Mouse (Mus musculus) splenic B cell, adult 2 months (primary cell): ENCODE results near the gene Duox2.
"Not testable (repeated sequence)": the region's sequence is repeated elsewhere in the genome, so short reads cannot be mapped to it uniquely, and the experiment has no call there.

Experiments
- DNase-seq: peaks from one replicate; pipeline ENCODE4 v3.0.0-alpha.2; 2011; ENCODE audit warnings: low read depth, low spot score
- H3K27me3 ChIP-seq: 2 replicates; pipeline ENCODE4 v1.6.1; 2012; ENCODE audit warnings: mild to moderate bottlenecking, low read length, moderate library complexity, mixed read lengths; ENCODE audit not compliant: control insufficient read depth, poor library complexity, insufficient read depth, severe bottlenecking
- H3K36me3 ChIP-seq: 2 replicates; pipeline ENCODE4 v1.6.1; 2012; ENCODE audit warnings: mild to moderate bottlenecking, low read length, moderate library complexity, mixed read lengths; ENCODE audit not compliant: control insufficient read depth, poor library complexity, insufficient read depth, severe bottlenecking

Duox2 gene

DNA sequence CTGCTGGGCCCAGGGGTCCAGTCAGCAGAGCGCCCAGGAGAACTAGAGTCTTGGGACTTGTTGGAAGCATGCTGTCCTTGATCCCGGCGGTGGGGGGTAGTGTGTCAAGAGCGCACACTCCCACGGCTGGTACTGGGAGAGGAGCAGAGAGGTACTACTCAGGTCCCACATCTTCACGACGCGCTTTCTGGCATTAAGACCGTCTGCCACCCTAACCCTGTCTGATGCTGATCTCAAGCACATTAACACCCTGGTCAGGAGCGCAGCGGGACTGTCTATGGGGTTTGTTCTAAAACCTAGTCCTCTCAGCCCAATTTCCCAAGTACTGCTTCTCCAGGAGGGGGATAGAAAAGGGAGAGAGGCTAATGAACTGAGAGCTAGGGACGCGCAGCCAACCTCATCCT is at the start of gene Duox2:
Gene Duox2 (minus strand): TSS at position 354 of the 404 bp plus-strand sequence.
- H3K36me3 ChIP-seq = no peaks in the 10 kb centered on the region
- DNase-seq = peak; percentile 4
- H3K27me3 ChIP-seq = peaks cover 2% of the 10 kb centered on the region; the same call in 1 of the 2 replicates

DNA sequence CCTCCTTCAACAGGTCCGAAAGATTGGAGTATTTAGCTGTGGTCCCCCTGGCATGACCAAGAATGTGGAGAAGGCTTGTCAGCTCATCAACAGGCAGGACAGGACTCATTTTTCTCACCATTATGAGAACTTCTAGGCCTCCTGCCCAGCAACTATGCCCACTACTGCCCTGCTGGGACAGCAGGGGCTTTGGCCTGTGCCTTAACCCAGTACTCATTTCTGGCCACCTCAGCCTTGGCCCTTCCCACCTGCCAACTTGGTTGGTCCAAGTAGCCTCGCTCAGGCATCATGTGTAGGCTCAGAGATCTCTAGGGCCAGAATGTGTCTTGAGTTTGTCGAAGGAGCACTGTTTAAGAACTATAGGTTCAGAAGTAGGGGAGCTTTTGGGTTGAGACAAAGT is 49.0 kb upstream of the Duox2 start:
- no peak for DNase-seq
- Histone ChIP-seq H3K36me3 (no peaks in the 10 kb centered on the region), H3K27me3 (no peaks in the 10 kb centered on the region)

DNA sequence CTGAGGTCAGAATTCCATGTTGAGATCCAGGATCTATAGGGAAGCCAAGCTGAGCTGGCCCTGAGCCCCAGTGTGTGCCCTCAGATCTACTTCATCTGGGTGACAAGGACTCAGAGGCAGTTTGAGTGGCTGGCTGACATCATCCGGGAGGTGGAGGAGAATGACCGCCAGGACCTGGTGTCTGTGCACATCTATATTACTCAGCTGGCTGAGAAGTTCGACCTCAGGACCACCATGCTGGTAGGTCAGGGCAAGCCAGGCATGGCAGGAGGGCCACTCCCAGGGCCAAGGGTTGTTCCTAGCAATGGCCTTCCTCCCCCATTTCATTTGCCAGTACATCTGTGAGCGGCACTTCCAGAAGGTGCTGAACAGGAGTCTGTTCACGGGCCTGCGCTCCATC is 47.9 kb upstream of the Duox2 start:
- H3K27me3 ChIP-seq, DNase-seq, H3K36me3 ChIP-seq: not testable (repeated sequence)

DNA sequence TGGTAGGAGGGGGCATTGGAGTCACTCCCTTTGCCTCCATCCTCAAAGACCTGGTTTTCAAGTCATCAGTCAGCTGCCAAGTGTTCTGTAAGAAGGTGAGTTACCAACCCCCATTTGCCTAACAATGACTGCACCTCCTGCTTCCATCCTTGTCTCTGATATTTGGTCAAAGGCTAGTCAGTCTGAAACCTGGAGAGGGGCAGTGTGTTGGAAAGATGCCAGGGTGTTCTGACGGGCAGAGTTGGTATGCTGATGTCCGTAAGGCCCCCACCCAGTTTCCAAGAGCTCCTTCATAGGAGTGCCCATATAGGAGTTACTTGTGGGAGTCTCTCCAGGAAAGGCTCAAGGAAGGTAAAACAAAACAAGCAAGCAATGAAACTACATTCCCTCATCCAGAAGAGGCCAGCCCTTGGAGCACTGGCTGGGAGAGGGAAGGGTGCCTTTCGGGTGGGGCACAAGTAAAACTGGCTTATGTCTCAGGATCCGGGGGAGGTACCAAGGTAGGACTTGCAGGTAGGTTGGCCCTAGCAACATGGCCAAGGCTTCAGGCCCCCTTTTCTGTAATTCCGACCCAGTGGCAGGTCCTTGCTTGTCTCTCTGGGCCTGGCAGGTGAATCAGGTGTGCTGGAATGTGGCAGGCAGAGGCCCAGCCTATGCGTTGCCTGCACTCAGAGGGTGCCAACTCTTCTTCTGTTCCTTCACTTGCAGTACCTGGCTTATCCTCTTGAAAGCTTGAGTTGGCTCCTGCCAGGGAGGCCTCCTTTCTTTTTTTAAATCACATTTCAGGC is 47.1 kb upstream of the Duox2 start:
- Histone ChIP-seq H3K27me3 (no peaks in the 10 kb centered on the region), H3K36me3 (no peaks in the 10 kb centered on the region)
- DNase-seq = no peak

DNA sequence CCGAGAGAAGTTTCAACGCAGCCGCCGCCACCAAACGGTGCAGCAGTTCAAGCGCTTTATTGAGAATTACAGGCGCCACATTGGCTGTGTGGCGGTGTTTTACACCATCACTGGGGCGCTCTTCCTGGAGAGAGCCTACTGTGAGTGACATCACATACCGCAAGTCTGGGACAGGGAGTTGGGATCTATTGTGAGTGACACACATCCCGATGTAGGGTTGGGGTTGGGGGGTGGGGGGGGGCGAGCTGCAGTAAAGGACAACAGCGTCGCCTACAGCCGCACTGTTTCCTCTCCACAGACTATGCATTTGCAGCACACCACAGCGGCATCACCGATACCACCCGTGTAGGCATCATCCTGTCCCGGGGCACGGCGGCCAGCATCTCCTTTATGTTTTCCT is 39.0 kb upstream of the Duox2 start:
- no peaks in the 10 kb centered on the region for H3K36me3 ChIP-seq
- DNase-seq = no peak
- H3K27me3 ChIP-seq = no peaks in the 10 kb centered on the region

DNA sequence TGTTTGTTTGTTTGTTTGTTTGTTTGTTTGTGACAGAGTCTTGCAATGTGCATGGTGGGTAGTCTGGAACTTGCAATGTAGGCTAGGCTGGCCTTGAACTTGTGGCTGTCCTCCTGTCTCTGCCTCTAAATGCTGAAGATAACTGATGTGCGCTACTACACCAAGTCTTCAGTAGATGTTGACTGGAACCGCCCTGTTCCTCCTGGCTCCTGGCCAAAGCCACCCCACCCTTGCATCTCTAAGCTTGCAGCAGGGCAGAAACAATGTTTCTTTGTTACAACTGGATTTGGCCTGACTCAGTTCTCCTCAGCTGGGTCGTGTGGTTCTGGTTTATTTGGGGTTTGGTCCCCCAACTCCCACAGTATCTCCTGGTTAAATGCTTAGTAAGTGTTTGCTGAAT is 35.9 kb upstream of the Duox2 start:
- no peaks in the 10 kb centered on the region for H3K36me3 ChIP-seq
- no peaks in the 10 kb centered on the region for H3K27me3 ChIP-seq
- DNase-seq = no peak

DNA sequence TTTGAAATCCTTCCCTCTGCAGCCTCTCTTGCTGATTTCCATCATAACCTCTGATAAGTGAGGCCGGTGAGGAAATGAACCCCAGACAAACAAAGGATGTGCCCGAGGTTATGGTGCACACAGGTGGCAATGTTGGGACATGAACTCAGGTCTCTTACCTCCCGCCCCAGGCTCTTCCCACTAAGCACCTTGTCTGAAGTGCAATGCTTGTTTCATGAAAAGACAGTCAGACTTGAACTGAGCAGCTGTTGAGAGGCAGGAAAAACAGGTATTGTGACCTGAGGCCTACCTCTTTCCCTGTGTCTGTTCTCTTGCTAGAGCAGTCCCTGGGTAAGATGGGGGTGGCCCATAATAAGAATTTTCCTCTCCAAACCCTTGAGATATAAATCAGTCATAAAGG is 34.0 kb upstream of the Duox2 start:
- no peak for DNase-seq
- H3K27me3 ChIP-seq = no peaks in the 10 kb centered on the region
- no peaks in the 10 kb centered on the region for H3K36me3 ChIP-seq

DNA sequence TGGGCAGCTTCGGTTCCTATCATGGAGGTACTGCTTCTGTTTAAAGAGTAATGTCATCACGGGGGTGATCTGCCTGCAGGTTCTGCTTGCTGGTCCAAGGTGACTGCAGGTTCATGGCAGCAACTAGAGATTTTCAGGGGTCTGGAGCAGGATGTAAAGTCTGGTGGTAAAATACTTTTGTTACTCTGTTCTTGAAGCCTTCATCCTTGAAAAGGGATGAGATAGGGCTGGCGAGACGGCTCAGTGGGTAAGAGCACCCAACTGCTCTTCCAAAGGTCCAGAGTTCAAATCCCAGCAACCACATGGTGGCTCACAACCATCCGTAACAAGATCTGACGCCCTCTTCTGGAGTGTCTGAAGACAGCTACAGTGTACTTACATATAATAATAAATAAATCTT is 32.1 kb upstream of the Duox2 start:
- not testable (repeated sequence) for H3K27me3 ChIP-seq, DNase-seq, H3K36me3 ChIP-seq

DNA sequence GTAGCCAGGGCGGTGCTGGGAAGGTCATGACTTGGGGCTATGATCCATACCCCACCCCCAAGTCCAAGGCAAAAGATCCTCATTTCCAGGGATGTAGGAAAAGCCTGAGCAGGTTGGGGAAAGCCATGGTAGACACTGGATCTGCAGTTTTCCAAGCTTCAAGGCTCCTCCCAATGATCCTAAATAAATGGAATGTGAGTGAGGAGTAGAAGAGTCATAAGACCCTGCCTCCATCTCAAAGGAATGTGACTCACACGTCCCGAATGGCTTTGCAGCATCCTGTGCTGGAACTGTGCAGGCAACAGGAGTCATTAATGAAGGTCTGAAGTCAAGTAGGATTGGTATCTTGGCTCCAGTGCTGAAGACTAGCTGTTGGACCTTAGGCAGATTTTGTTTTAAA is 29.7 kb upstream of the Duox2 start:
- H3K27me3 ChIP-seq = no peaks in the 10 kb centered on the region
- no peak for DNase-seq
- no peaks in the 10 kb centered on the region for H3K36me3 ChIP-seq

DNA sequence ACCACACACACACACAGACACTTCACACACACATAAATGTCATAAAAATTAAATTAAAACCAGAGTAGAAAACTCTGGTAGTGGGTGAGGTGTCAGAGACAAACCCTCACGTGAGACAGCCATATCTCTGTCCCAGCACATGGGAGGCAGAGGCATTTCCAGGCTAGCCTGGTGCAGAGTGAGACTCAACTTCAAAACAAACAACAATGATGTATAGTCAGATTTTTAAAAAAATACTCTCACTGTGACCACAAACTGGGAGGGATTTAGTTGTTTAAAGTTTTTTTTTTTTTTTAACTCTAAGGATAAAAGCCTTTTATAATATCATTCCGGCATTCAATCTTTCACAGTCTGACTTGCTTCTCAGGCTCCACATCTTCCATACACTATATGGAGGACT is 27.1 kb upstream of the Duox2 start:
- Histone ChIP-seq H3K27me3 (no peaks in the 10 kb centered on the region; the same call in none of the 2 replicates), H3K36me3 (no peaks in the 10 kb centered on the region)
- DNase-seq = no peak

DNA sequence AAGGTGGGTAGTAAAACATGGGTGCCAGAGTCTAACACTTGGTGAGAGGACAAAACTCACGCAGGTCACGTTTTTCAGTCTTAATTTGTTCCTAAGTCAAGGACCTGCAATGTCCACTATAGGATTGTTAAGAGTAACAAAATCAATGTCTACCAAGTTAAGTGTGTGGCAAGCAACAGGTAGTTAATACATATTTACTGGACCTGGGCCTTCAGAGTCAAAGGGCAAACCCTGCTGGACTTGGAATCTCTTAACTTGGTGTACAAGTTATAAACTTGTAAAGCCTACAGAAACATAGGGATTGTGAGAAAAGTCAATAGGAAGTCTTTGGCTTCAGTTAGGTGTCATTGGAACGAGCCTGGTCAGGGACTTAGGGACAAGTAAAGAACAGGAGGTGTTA is 26.3 kb upstream of the Duox2 start:
- Histone ChIP-seq H3K36me3 (no peaks in the 10 kb centered on the region), H3K27me3 (no peaks in the 10 kb centered on the region; the same call in none of the 2 replicates)
- no peak for DNase-seq

DNA sequence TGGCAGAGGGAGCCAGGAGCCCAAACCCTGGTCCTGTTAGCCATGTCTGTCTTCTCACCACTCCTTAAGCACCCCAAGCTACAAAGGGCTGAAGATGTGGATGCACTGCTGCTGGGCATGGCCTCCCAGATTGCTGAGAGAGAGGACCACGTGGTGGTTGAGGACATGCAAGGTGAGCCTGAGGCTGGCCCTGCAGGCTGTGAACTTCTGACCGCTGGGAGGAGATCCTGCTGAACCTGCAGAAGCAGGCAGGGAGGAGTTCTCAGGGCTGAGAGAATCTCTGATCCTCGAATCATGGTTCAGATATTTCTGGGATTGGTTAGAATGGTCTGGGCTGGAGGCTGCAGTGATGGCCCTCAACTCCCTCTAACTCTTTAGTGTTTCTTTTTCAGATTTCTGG is 25.7 kb upstream of the Duox2 start:
- DNase-seq = no peak

DNA sequence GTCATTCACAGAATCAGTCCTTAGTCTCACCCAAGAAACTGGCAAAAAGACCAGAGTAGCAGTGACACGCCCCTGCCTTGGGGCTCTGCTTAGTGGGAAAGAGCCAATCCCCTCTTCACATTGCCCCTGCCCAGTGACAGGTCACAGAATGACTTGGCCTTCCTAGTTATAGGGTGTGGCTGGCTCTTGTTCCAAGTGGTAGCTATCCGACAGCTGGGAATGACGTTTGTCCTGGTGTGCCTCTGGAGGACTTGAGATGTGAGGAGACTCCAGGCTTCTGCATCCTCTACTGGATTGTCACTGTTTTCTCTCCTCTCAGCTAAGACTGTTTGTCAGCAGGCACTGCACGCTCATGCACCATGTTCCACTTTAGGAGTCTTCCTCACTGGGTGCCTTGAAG is 19.1 kb upstream of the Duox2 start:
- Histone ChIP-seq H3K27me3 (no peaks in the 10 kb centered on the region; the same call in 1 of the 2 replicates), H3K36me3 (no peaks in the 10 kb centered on the region)
- no peak for DNase-seq

More for the DNA sequence above, 25.7 kb upstream of the Duox2 start:
- Histone ChIP-seq H3K36me3 (no peaks in the 10 kb centered on the region), H3K27me3 (no peaks in the 10 kb centered on the region; the same call in none of the 2 replicates)

DNA sequence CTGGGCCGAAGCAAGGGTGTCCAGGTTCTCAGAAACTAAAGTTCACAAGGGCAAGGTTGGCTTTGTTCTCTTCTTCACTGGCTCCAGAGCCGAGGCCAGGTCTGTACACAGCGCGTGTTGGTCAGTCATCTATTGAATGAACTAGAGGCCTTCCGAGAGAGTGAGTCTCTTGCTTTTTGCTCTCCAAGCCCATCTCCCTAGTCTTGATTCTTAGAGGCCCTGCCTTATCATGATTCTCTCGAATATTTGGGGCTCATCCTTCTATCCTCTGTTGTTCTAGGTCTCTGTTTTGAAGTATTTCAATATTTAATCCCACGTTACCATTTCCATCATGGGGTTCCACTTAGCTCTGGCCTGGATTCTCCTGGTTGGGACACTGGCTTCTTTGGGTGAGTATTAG is 17.1 kb upstream of the Duox2 start, which contains the start of gene Duox1:
Gene Duox1 (plus strand): TSS at position 301 of the 400 bp plus-strand sequence.
- H3K27me3 ChIP-seq = no peaks in the 10 kb centered on the region
- DNase-seq = no peak
- H3K36me3 ChIP-seq = no peaks in the 10 kb centered on the region

DNA sequence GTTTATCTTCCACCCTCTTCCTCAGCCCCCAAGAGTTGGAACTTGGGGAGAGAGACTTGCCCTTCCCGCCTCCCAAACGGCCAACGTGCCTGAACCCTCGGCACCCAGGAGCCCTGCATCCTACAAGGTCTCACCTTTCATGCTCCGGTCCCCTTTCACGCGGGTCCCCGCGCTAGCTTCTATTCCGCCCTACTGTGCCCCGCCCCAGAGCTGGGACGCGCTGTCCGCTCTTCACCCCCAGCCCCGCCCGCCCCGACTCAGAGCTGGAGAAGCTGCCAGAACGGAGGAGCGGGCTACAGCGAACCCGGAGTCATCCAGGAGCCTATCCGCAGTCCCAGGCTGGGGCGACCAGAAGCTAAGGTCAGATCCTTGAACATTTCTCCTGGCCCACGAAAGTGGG is 15.3 kb upstream of the Duox2 start, which contains the start of gene Duoxa1:
Gene Duoxa1 (minus strand): TSS at position 195 of the 400 bp plus-strand sequence.
- no peaks in the 10 kb centered on the region for H3K27me3 ChIP-seq
- DNase-seq = no peak
- no peaks in the 10 kb centered on the region for H3K36me3 ChIP-seq
